Mouse (Mus musculus): ENCODE data around the gene Lhb.
"Not testable (repeated sequence)": the region's sequence is repeated elsewhere in the genome, so short reads cannot be mapped to it uniquely, and the experiment has no call there.

- peak; percentile 93 for TF ChIP-seq POLR2A (IDR thresholded peaks at IDR 0.05; ENCODE audit: low read depth, low read length)
- not testable (repeated sequence) for TF ChIP-seq CTCF (IDR thresholded peaks at IDR 0.05; ENCODE audit: extremely low read depth, insufficient read length, insufficient replicate concordance, low read depth, low read length)
Observed at GRCm38 (mm10) chr7:45459564-45460140, 39.0 kb downstream of the Lhb start, which contains the start of gene Ftl1.

All from small intestine, adult 2 months (tissue).